Mouse (Mus musculus): ENCODE data around the gene Rbfox2.

DNA sequence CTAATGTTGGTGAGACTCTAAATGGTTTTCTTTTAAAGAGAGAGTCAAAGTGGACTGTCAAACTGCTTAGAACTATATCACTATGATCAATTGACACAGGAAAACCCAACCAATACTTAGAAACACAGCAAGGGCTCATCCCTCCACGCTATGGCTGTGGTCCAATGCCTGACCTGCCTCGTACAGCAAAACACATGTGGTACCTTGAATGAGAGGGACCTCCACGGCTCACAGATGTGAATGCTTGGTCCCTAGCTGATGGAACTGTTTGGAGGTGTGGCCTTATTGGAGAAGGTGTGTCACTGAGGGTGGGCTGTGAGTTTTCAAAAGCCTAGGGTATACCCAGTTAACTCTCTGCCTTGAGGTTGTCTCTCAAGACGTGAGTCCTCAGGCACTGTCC is 159.9 kb downstream of the Rbfox2 start:
- no peak for TF ChIP-seq EP300 (optimal IDR thresholded peaks at IDR 0.05)
- TF ChIP-seq CTCF (IDR thresholded peaks at IDR 0.05; ENCODE audit: low read depth) = no peak
